Mouse (Mus musculus) layer of hippocampus, postnatal 36 days (tissue): ENCODE measurements at regions not wholly inside any gene's neighbourhood (a gene's known extent, or its start where the extent isn't known, plus 50 kb on each side); places are given as distances from the start of the nearest gene placed in this dataset.

ENCODE experiments used
- DNase-seq, 2 experiments: peaks; one replicate each; pipeline ENCODE4 v3.0.0; 2022

DNA sequence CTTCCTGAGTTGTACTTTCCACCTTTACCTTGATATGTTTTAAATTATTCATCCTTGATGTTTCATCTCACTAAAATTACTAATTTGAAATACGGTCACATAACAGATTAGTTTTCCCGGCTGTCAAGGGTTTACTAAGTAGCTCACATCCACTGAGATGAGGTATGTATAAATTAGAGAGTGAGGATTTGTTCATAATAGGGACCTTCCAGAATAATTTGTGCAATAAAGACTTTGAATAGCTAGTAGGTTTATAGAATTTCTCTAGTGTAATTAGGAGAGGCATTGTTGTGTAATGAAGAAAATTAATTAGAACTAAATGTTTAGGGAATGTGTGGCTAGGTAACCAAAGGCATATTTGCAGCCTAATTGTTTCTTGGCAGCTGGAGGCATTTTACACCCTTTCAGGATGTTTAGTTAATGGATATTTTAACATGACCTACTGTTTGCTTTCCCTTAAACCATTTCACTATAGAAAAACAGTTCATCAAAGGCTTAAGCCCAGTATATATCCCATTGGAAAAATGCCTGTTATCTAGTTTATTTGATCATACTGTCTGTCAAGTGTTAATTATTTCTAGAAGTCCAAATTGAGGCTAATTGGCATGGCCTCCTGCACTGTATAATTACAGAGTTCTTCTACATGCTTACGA, 70.8 kb downstream of the Mat2b start:
- no peak for DNase-seq

DNA sequence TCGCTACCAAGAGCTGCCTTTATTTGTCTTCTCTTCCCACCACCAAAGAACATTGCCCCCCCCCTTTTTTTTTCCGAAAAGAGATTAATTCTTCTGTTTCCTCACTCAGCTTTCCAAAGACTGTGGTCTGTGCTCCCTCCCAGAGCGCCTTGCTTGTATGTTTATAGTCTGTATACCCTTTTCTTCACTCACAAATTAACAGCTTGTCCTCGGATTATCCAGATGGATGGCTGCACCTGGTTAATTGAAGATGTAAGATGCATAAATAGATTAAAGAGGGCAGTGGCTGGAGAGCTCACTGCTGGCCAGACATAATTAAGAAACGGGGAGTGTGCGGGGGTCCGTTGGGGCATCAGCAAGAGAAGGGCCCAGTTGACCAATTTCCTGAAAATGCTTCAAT, 75.0 kb downstream of the Mat2b start:
- no peak for DNase-seq

DNA sequence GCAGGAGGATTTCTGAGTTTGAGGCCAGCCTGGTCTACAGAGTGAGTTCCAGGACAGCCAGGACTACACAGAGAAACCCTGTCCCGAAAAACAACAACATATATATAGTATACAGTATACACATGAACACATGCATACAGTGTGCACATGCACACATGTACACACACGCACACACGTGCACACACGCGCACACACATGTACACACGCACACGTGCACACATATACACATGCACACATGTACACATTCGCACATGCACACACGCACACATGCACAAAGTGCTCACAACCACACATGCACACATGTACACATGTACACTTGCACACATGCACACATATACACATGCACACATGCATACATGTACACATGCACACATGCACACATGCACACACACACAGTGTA, 92.0 kb downstream of the Mat2b start:
- no peak for DNase-seq

DNA sequence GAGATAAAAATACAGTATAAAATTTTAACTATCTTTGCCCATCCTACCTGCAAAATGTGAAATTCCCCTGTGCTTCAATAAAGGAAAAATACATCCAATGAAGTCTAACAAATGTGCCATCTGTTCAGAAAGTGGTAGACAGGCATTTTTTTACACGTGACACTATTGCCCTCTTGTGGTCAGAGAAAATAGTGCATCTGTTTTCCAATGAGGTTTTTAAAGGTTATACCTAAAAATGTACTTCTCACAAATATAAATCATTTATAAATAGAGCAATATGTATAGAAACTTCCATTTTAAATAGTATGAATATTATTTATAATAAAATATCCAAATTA, 93.5 kb downstream of the Mat2b start:
- DNase-seq: peak in 1 of 2 experiments; percentile 16

DNA sequence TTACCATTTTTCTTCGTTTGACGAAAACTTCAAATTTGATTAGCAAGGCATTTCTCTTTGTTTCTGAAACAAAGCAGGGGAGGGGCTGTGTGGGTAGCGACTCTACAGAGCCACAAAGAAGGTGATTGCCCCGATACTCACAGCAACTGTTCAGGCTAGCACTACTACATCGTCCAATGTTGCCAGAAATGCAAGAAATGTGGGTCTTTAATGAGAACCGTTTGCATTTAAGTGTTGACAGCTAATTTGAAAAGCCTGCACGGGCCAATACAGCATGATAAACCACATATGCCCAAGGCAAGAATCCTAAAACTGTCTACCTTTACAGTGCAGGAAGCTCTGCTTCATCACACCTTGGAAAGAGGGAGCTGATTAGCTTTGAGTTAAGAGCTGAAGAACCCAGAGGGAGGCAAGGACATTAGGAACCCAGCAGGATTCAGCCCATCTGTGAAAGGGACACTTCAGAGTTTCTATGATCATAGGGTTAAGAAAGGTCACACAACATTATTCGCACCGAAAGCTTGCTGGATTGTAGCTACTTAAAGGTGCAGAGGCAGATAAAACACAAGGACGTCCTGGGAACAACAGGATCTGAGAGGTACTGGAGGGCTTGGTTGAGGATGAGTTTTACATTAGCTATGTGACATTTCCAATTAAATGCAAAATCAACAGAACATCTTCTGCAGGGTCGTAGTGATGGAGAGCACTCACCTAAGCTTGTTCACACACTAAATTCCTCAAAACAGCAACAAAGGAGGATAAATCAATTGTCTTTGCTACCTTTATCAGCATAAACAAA, 94.0 kb downstream of the Mat2b start:
- no peak for DNase-seq

DNA sequence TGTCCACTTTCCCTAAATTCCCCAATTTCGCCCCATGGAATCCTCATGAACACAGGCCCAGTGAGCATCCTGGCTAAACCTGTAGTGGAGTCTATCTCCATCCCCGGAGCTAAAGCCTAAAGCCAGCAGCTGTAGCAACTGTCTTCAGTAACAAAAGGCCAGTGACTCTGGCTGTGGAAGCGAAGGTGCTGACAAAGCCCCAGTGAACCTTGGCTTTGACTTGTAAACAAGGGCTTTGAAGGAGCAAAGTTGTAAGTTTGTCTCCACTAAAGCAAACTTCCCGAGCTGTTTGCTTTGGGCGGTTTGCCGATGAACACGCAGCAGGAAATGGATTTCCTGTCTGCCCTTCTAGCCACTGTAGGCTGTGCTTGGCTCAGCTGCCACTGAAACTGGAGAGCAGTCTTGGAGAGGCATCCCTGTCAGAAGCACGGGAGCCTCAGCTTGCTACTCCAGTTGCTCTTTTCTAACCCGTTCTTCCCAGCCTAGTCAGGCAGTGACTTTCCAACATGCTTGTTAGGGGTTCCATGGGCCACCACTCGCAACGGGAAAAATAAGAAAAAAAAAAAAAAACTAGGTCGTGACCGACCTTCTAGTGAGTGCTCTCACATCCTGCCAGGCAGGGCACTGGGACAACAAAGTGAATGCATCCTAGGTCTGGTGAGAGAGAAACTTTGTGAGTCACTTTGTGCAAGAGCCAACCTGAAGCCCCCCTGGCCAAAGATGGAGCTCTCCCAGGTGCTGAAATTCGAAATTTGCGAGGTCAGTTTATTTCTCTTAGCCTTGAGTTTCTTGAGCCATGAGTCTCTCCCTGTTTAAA, 94.8 kb downstream of the Mat2b start:
- DNase-seq: peak in 1 of 2 experiments; percentile 6

DNA sequence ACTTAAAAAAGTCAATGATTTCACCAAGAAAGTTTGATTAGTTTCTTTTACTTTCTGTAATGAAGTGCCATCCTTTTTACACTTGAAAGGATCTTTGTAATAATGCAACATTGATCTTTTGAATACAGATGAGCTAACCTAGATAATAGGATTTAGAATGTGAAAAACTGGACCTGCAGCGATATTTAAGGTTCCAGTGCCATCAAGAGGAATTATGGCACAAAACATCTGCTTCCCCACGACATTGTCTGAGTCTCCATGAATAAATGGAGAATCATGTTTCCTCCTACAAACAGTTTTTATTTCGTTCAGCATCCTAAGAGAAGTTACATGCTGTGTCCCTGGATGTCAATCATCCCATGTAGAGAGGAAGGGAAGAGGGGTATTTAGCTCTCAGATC, 98.7 kb downstream of the Mat2b start:
- DNase-seq: no peak

DNA sequence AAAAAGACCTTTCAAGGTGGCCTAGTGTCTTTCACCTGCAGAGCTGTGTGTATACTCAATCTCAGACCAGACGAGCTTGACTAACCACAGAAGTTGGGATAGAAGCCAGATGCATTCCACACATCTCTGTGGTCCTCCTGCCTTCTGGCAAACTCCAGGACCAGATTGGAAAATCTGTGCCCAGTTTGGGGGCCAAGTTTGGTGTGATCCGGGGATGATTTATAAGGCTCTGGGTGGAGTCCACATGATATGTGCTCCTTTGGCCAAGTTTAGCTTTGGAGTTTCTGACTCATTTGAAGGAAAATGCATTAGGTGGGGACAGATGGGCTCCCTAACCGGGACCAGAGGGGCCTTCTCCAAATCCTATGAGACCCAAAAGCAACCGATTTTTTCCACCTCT, 102.9 kb downstream of the Mat2b start:
- DNase-seq: no peak

DNA sequence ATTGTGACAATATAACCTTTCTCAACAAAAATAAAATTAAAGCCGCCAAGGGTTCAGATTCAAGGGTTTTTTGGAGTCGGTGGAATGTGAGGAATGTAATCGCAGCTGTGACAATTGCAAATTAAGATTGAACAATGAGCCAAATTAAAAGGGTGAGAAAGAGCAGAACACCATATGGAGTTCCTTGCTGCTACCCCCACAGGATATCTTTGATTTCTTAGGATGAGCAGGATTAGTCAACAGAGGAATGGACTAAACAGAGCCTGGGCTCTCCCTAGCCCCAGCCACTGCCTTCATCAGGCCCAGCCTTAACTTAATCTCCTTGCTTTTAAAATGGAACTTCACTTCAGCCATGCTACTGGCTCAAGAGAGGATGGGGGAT, 121.3 kb downstream of the Mat2b start:
- DNase-seq: no peak

DNA sequence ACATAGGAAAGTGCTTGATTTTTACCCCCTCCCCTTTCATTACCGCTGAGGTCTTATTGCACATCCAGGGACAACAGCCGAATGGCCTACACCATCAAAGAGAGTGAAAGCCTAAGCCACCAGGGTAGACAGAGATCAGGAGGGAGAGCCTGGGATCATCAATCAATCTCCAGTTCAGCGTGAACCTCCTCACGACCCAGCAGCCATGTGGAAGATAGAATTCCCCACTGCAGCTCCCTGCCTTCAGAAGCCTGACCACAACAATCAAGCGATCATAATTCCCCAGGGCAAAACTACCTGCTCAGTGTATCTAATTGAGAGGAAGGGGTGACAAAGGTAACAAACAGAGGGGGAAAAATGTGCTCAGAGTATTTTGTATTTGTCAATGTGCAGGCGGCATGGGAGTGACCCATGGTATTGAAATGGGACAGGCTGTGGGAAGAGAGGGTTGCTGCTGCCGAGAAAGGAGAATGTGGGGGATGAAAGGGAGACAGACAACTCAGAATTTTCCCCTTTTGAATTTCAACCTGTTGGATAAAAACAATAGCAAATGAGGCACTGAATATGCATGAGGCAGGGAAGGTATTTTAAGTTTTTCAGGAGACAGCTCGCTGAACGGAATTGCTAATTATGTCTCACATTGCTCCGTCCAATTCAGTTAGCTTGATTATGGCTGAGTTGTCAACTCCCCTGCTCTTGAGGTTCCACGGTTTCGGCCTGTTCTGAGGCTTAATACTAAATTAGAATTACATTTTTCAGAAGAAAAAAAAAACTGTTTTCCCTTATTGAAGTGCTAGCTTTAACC, 121.8 kb downstream of the Mat2b start:
- DNase-seq: no peak

DNA sequence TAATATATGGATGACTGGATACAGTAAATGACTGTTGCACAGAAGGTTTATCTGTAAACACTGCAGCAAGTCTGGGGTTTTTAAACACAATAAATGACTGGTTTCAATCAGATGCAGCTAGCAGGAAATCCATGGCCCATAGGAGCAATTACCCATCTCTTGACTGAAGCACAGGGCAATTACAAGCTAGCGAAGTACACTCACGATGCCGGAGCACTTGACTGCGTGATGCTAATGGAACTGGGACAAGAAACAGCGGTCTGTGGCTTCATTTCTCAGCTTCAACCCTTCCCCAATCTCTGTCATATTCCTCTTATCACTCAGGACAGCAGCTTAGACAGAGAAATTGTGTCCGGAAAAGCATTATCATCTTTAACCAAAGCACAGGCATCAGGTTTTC, 132.1 kb downstream of the Mat2b start:
- no peak for DNase-seq

DNA sequence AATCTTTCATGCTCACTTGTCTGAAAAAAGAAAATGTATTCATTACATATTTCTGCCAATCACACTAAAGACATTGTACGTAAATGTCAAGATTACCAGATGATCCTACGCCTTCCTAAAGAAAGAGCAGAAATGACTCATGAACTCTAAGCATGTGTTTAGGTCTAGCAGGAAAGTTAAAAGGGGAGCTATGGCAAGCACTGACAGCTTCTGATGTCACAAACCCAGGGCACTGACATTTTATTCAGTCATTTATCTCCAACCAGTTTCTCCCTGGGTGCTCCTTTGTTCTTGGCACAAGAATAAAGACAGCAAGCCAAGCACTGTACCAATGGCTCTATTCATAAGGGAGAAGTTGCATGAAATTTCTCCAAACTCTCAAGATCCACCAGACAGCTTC, 133.0 kb downstream of the Mat2b start:
- no peak for DNase-seq

DNA sequence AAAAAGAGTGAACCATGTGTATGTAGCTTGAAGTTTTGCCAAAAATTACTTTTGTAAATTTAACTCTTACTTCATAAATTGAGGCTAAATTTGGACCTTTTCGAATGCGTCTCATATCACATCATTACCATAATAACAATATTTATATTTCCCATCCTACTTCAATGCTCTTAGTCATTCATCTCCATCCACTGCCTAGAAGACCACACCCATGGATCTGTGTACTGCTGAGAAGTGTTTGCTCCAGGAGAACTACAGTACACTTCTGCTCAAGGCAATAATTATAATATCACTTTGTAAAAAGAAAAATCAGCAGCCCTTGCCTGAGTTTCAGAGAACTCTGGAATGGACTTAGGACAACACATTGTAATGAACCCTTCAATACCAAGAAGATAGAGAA, 133.6 kb downstream of the Mat2b start:
- DNase-seq: no peak

DNA sequence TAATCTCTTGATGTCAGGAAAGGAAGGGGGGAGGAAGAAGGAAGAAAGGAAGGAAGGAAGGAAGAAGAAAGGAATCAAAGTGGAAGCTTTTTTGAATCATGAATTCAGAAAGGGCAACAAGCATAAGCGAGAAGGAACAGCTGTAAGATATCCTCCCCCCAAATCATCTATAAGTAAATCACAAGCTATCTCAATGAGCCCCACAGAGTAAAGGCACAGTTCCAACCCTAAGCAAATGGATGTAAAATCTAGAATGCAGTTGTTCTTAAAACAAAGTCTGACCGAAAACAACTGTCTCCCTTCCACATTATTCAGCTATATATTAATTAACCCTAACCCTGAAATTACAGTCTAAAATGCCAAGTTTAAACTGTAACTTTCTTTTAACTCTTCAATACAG, 136.5 kb downstream of the Mat2b start:
- DNase-seq: no peak

DNA sequence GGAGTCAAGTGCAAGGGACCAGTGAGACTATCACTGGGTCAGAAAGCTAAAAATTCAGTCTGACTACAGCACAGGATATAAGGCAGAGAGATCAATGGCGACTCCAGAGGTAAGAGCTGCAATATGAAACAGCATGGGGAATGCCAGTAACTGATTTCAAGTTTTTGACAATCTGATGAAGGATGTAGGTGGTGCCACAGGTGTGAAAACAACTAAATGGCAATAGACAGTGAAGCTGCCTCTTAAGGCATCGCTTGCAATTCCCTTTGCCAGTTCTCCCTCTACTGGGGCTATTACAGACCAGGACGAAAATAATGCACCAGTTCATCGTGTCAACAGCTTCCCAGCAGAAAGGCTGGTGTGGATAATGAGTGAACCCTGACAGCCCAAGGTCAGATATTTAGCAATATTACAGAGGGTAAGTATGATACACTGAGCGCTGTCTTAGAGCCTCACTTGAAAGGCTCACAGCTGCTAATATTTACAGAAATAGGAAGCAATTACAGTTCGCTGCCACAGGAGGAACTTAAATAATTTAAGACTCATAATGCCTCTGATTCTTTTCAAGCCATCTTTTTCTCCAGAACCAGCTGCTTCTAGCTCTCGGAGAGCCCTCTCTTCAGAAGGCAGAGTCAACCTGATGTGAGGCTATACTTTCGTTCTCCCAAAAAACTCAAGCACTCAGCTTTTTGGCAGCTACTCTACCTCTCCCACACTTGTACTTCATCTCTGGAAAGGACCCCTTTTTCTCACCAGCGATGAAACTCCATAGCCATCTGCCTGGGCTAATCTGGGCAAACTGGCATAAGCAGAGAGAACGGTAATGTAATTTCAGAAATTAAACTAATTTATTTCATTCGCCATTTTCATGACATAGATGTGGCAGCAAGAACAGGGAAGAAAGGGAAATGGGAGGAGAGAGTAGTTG, 139.9 kb downstream of the Mat2b start:
- peak; percentile 41 to 42 for DNase-seq

DNA sequence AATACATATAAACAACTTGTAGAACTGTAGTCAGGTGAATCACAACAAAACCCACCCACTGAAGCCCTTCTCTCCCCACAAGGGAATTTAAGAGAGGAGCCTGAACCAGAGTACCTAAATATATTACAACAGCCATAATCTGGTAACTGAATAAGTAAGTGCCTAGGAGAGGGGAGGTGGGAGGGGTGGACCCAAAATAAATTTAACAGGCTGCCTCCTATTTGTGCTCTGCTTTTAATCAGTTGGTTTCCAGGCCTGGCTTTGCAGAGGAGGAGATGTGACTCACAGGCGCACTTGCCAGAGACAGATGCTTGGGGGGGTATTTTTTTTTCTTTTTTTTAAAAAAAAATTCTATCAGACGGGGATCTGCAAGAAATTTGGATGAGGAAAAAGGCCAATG, 142.9 kb downstream of the Mat2b start:
- peak; percentile 44 to 48 for DNase-seq

DNA sequence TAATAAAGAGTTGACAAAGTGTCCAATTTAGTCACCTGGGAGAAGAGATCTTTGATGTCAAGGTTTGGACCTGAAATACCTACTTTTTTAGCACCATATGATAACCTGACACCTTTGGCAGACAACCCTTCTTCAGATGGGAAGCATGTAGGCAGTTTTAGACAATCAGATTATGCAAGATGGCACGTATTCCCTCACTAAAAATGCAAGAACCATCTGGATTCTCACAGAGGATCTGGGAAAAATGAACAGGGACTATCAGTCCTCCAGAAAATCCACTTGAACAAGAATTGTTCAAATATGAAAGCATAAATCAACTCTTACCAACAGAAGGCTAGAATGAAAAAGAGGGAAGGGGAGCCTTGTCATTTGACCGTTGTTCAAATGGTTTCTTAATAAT, 148.4 kb downstream of the Mat2b start:
- no peak for DNase-seq

DNA sequence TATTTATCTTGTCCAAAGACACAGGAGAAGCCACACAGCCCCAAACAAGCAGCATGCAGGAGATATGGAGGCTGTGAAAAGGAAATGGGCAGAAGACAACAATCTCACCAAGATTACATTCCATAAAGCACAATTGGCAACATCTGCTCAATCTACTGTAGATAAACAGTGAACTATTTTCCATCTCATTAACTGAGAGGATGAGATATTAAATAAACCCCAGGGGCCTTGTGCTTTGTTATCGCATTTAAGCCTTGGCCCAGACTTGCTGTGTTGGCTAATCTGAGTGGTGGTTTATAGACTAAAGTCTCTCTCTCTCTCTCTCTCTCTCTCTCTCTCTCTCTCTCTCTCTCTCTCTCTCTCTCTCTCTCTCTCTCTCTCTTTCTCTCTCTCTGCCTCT, 149.5 kb downstream of the Mat2b start:
- DNase-seq: no peak

DNA sequence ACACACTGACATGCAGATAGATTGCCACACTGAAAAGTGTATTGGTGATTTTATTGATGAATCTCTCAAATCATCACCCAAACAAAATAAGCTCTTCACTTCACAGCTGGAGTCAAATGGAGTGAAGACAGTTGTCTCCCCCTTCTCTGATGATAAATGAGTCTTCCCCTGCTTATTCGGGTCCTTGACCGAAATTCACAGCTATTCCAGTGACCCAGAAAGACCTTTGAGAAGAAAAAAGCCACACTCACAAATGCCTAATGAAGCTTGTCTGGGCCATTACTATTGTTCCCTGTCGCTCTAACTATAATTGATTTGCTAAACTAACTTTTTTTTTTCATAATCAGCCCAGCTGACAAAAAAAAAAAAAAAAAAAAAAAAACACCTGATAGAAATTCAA, 154.8 kb downstream of the Mat2b start:
- DNase-seq: no peak

DNA sequence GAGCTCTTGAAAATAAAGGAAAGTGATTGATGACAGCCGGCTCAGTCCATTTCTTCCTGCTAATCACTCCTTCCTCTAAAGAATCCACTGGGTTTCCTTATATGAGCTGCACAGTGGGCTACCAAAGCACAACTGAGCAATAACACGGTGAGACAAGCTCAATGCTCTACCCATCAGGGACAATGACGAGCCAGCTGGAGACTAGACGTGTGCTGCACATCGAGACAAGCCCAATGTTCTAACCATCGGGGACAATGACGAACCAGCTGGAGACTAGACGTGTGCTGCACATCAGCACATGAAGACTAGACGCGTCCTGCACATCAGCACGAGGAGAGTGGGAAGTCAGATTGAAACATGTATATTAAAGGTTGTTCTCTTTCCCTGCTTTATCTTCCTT, 155.2 kb downstream of the Mat2b start:
- no peak for DNase-seq

DNA sequence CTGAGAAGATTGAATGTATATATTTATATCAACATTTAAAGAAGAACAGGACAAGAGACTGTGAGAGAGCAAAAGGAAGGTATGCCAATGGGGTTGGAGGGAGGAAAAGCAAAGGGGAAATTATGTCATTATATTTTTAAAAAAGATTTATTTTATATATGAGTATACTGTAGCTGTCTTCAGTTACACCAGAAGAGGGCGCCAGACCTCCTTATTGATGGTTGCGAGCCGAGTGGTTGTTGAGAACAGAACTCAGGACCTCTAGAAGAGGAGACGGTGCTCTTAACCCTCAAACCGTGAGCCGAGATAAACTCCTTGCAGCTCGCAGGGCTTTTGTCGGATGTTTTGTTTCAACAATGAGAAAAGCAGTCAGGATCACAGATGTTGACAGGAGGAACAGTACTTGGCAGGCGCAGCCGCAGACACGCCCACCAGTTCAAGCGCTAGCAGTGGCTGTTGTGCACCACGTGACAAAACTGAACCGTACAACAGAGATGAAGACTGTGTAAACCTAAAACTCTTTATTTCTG, 158.7 kb downstream of the Mat2b start:
- no peak for DNase-seq
